Mouse (Mus musculus) G1E (cell line): Measurements from ENCODE around the gene Nr1h4.

Source experiments
- GATA1 ChIP-seq: IDR thresholded peaks from 2 replicates; pipeline ENCODE4 v1.6.1; 2012; ENCODE audit warnings: borderline replicate concordance, low read length, inconsistent platforms, mixed read lengths
- GATA2 ChIP-seq: IDR thresholded peaks from 2 replicates; pipeline ENCODE4 v1.6.1; 2012; ENCODE audit warnings: low read depth, low read length, inconsistent platforms, borderline replicate concordance
- POLR2AphosphoS5 ChIP-seq: IDR thresholded peaks from 2 replicates; pipeline ENCODE4 v1.6.1; 2012; ENCODE audit warnings: low read depth, low read length, inconsistent platforms; ENCODE audit not compliant: insufficient replicate concordance

GRCm38 (mm10) chr10:89478766-89479165 lies 54.6 kb downstream of the Nr1h4 start:
- TF ChIP-seq GATA2 (no peak), POLR2AphosphoS5 (no peak), GATA1 (no peak)
